Mouse (Mus musculus) MEL (cell line): ENCODE results near the gene Cnot4. TPM values are rescaled to one million over a fixed set of nuclear protein-coding genes. Genes with fewer than 3 reads are reported as not detected.

ENCODE experiments used
- DNase-seq: peaks from one replicate; pipeline ENCODE4 v3.0.0; 2011; ENCODE audit warnings: low read depth, low spot score
- H3K27ac ChIP-seq: 2 replicates; pipeline ENCODE4 v1.5.1; 2012; ENCODE audit warnings: low read depth, mild to moderate bottlenecking, control low read depth, low read length, moderate library complexity; ENCODE audit not compliant: control insufficient read depth
- H3K27me3 ChIP-seq, 2 experiments: fragments of 150-350 bp in 1 of 2; sonication (generic) in 1 of 2; 2 replicates each; pipeline ENCODE4 v1.6.1; 2012; ENCODE audit warnings: low read length in 2 of 2, mild to moderate bottlenecking in 2 of 2, improper control_type of control experiment in 1 of 2, moderate library complexity in 1 of 2; ENCODE audit not compliant: insufficient read depth in 2 of 2, control insufficient read depth in 1 of 2
- H3K36me3 ChIP-seq, 2 experiments: 2 replicates each; pipeline ENCODE4 v1.6.1; 2012 to 2014; ENCODE audit warnings: low read length in 2 of 2, improper control_type of control experiment in 1 of 2, inconsistent platforms in 1 of 2, mild to moderate bottlenecking in 1 of 2; ENCODE audit not compliant: insufficient read depth in 2 of 2, control insufficient read depth in 1 of 2
- H3K4me1 ChIP-seq, 2 experiments: fragments of 150-350 bp in 1 of 2; sonication (generic) in 1 of 2; 2 replicates each; pipeline ENCODE4 v1.6.1; 2012; ENCODE audit warnings: low read length in 2 of 2, improper control_type of control experiment in 1 of 2, mild to moderate bottlenecking in 1 of 2; ENCODE audit not compliant: insufficient read depth in 2 of 2, control insufficient read depth in 1 of 2
- H3K4me3 ChIP-seq, 2 experiments: fragments of 150-350 bp in 1 of 2; sonication (generic) in 1 of 2; 2 replicates each; pipeline ENCODE4 v1.5.1; 2012; ENCODE audit warnings: low read depth in 2 of 2, low read length in 2 of 2, mild to moderate bottlenecking in 2 of 2, moderate library complexity in 2 of 2, control low read depth in 1 of 2, improper control_type of control experiment in 1 of 2; ENCODE audit not compliant: control insufficient read depth in 1 of 2, insufficient read depth in 1 of 2
- H3K79me2 ChIP-seq: 2 replicates; pipeline ENCODE4 v1.6.1; 2012; ENCODE audit warnings: mild to moderate bottlenecking, low read length, moderate library complexity; ENCODE audit not compliant: control insufficient read depth, poor library complexity, insufficient read depth
- H3K9ac ChIP-seq: 2 replicates; pipeline ENCODE4 v1.6.1; 2012; ENCODE audit warnings: low read depth, mild to moderate bottlenecking, control low read depth, low read length, moderate library complexity; ENCODE audit not compliant: control insufficient read depth, poor library complexity, severe bottlenecking
- H3K9me3 ChIP-seq: fragments of 150-350 bp; sonication (generic); replicated peaks from 2 replicates; pipeline ENCODE4 v1.6.1; 2012; ENCODE audit warnings: mild to moderate bottlenecking, low read length, improper control_type of control experiment, moderate library complexity; ENCODE audit not compliant: insufficient read depth
- CTCF ChIP-seq, 3 experiments: IDR thresholded peaks in 2 of 3; conservative IDR thresholded peaks in 1 of 3; 2 replicates each; pipeline ENCODE4 v1.5.1; 2011 to 2012; ENCODE audit warnings: low read length in 3 of 3, low read depth in 2 of 3, mild to moderate bottlenecking in 2 of 3, improper control_type of control experiment in 1 of 3, inconsistent platforms in 1 of 3, mixed read lengths in 1 of 3, moderate library complexity in 1 of 3; ENCODE audit not compliant: control insufficient read depth in 1 of 3, insufficient read depth in 1 of 3, poor library complexity in 1 of 3, severe bottlenecking in 1 of 3
- ELF1 ChIP-seq: IDR thresholded peaks from 2 replicates; pipeline ENCODE4 v1.6.1; 2014; ENCODE audit warnings: low read depth, mild to moderate bottlenecking, inconsistent platforms, low read length, improper control_type of control experiment, moderate library complexity
- RAD21 ChIP-seq: IDR thresholded peaks from 2 replicates; pipeline ENCODE4 v1.6.1; 2011; ENCODE audit warnings: mild to moderate bottlenecking, low read depth, low read length, improper control_type of control experiment
- TBP ChIP-seq: IDR thresholded peaks from 2 replicates; pipeline ENCODE4 v1.8.0; 2011; ENCODE audit warnings: low read depth, low read length, improper control_type of control experiment
- USF1 ChIP-seq: IDR thresholded peaks from 2 replicates; pipeline ENCODE4 v1.6.1; 2014; ENCODE audit warnings: low read depth, mild to moderate bottlenecking, inconsistent platforms, low read length, improper control_type of control experiment, moderate library complexity
- USF2 ChIP-seq, 2 experiments: IDR thresholded peaks; 2 replicates each; pipeline ENCODE4 v1.6.1; 2011 to 2012; ENCODE audit warnings: improper control_type of control experiment in 2 of 2, low read length in 2 of 2, borderline replicate concordance in 1 of 2, inconsistent platforms in 1 of 2, low read depth in 1 of 2, mild to moderate bottlenecking in 1 of 2; ENCODE audit not compliant: insufficient read depth in 1 of 2
- ZC3H11A ChIP-seq: IDR thresholded peaks from 2 replicates; pipeline ENCODE4 v1.6.1; 2012; ENCODE audit warnings: low read depth, mild to moderate bottlenecking, inconsistent platforms, low read length, improper control_type of control experiment
- ZNF384 ChIP-seq: IDR thresholded peaks from 2 replicates; pipeline ENCODE4 v1.6.1; 2012; ENCODE audit warnings: low read depth, mild to moderate bottlenecking, inconsistent platforms, low read length, improper control_type of control experiment
- polyA plus RNA-seq, 2 experiments: library from polyadenylated mRNA; stranded (reverse) in 1 of 2; unstranded in 1 of 2; fragments of >175 nt in 1 of 2; fragments of >200 nt in 1 of 2; gene quantifications; 2 replicates each; pipeline versions ENCODE4 v1.2.1 to v1.2.4; 2012; ENCODE audit warnings: low replicate concordance in 2 of 2, low read depth in 1 of 2; ENCODE audit not compliant: insufficient read length in 2 of 2, insufficient read depth in 1 of 2, missing spikeins in 1 of 2
- total RNA-seq: library from RNA; depleted of rRNA; stranded (reverse); fragments of 300-350 nt; gene quantifications from 2 replicates; pipeline ENCODE4 v1.2.3, GENCODE M21; 2012

Cnot4 gene
- total and polyA plus RNA-seq, 3 experiments = 6.2 to 41.9 (median 13.6) TPM

GRCm38 (mm10) chr6:35154540-35154939 is 21.0 kb upstream of the Cnot4 start:
- no peaks in the 10 kb centered on the region for H3K4me1 ChIP-seq
- H3K27me3 ChIP-seq = no peaks in the 10 kb centered on the region
- TF ChIP-seq ELF1 (no peak), ZNF384 (peak; percentile 57; the same call in 1 of the 2 replicates)
- H3K36me3 ChIP-seq = no peaks in the 10 kb centered on the region
- no peak overlapping the region for H3K9ac ChIP-seq
- no peaks in the 10 kb centered on the region for H3K9me3 ChIP-seq
- H3K79me2 ChIP-seq = no peaks in the 10 kb centered on the region
- DNase-seq = peak; percentile 43
- H3K4me3 ChIP-seq = no peak overlapping the region
- H3K27ac ChIP-seq = no peak overlapping the region

- Histone ChIP-seq H3K4me1 (peaks cover 0 to 6% of the 10 kb centered on the region in 2 experiments; a peak in 1 of 4 replicates), H3K79me2 (no peaks in the 10 kb centered on the region), H3K4me3 (no peak overlapping the region), H3K27me3 (no peaks in the 10 kb centered on the region), H3K36me3 (no peaks in the 10 kb centered on the region), H3K27ac (no peak overlapping the region)
- no peak for DNase-seq
- TF ChIP-seq TBP (peak; percentile 90), ZC3H11A (no peak)
- TF ChIP-seq, all 39 proteins: peak for 1
- Histone ChIP-seq H3K9ac (no peak overlapping the region), H3K9me3 (no peaks in the 10 kb centered on the region)
These were observed 14.3 kb upstream of the Cnot4 start for GRCm38 (mm10) chr6:35147726-35148422.

GRCm38 (mm10) chr6:35145569-35145968 is 12.0 kb upstream of the Cnot4 start:
- H3K27ac ChIP-seq = no peak overlapping the region
- no peaks in the 10 kb centered on the region for H3K9me3 ChIP-seq
- H3K36me3 ChIP-seq = no peaks in the 10 kb centered on the region
- peak; percentile 59 for DNase-seq
- H3K4me3 ChIP-seq = no peak overlapping the region
- TF ChIP-seq RAD21 (peak; percentile 20), USF1 (no peak), USF2 (IDR thresholded peaks at IDR 0.05; ENCODE audit: borderline replicate concordance in 1 of 2, insufficient read depth in 1 of 2, low read depth in 1 of 2, low read length in 2 of 2) (no peak), CTCF (IDR thresholded peaks at IDR 0.05 in 2 of 3, conservative IDR thresholded peaks at IDR 0.05 in 1 of 3; ENCODE audit: control insufficient read depth in 1 of 3, insufficient read depth in 1 of 3, low read depth in 2 of 3, low read length in 3 of 3, poor library complexity in 1 of 3, severe bottlenecking in 1 of 3) (peak; percentile 33 to 44 (median 36); a peak in 5 of 6 replicates)
- peaks cover 0 to 6% of the 10 kb centered on the region in 2 experiments; a peak in 1 of 4 replicates for H3K4me1 ChIP-seq
- H3K9ac ChIP-seq = no peak overlapping the region
- no peaks in the 10 kb centered on the region for H3K27me3 ChIP-seq
- H3K79me2 ChIP-seq = no peaks in the 10 kb centered on the region
